ENCODE assay signal across 8 mouse cellular contexts in the genomic region with DNA sequence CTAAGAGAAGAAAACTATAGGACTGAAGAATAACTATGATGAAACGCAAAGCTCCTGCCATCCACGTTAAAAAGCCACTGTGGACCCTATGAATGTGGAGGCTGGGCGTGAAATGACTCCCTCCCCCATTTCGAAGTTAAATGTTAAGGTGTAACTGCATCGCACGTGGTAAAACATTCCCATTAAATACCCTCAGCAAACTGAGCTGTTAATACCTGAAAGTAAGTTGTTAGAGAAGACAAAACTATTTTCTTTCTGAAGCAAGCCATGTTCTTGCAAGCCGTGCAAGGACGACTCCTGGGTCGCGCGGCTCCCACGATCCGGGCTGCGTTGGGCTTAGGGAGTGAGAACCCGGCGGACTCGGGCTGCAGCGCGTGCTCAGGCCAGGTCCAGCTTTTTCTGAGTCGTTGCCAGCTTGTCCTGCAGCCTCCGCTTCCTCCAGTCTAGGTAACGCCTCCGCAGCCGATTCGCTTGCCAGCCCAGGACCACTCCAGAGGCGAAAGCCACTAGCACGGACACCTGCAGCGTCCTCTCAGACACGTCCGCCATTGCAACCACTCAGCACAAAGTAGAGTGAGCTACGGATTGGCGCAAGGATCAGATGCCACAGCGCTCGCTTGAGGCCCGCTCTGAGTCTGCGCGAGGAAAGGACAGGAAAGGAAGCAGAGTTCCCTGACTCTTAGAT. TPM values are rescaled to one million over a fixed set of nuclear protein-coding genes. Genes with fewer than 3 reads are reported as not detected.
DNase-seq lines count a peak whose midpoint lies in the region; ATAC-seq and TF ChIP-seq lines count a peak whose summit lies in the region.

A gene (minus strand): TSS at position 570 of the 685 bp plus-strand sequence.

- peak within 1 kb of the TSS; percentile 82 for H3K4me3 ChIP-seq in bone marrow, adult 2 months (replicated peaks; ENCODE audit: control insufficient read depth, low read depth, low read length)
- peak within 1 kb of the TSS; percentile 86 for H3K4me3 ChIP-seq in embryonic facial prominence, embryonic 15.5 days (replicated peaks)
- H3K4me3 ChIP-seq in limb, embryonic 14.5 days (replicated peaks; ENCODE audit: low read length): peak within 1 kb of the TSS; percentile 64
- peak within 1 kb of the TSS; percentile 75 for H3K4me3 ChIP-seq in midbrain, postnatal 0 days (ENCODE audit: low read depth, low read length)

- no peaks in the 10 kb centered on the region for H3K9me3 ChIP-seq in embryonic facial prominence, embryonic 15.5 days (replicated peaks)
- no peaks in the 10 kb centered on the region for H3K9me3 ChIP-seq in limb, embryonic 14.5 days (ENCODE audit: control insufficient read depth, low read length)
- no peaks in the 10 kb centered on the region for H3K9me3 ChIP-seq in midbrain, postnatal 0 days (ENCODE audit: low read length)

- H3K9ac ChIP-seq in embryonic facial prominence, embryonic 15.5 days: peak within 1 kb of the TSS; percentile 63
- H3K9ac ChIP-seq in limb, embryonic 14.5 days (ENCODE audit: low read depth, low read length, severe bottlenecking): peak within 1 kb of the TSS; percentile 76
- H3K9ac ChIP-seq in midbrain, postnatal 0 days (replicated peaks; ENCODE audit: low read length, poor library complexity, severe bottlenecking): peak within 1 kb of the TSS; percentile 74

- WGBS in bone marrow, adult 2 months: under 1% methylated on average over 37 of the region's 37 CpGs
- under 1% methylated on average over 37 of the region's 37 CpGs for WGBS in embryonic facial prominence, embryonic 15.5 days
- WGBS in limb, embryonic 14.5 days: 1% methylated on average over 37 of the region's 37 CpGs
- 1% methylated on average over 37 of the region's 37 CpGs for WGBS in midbrain, postnatal 0 days

- peak; percentile 93 for DNase-seq in 416B (ENCODE audit: low read depth)
- peak; percentile 92 for DNase-seq in heart, adult 8-10 months (ENCODE audit: low spot score)
- DNase-seq in kidney, adult 9 months: peak; percentile 94
- peak; percentile 91 for DNase-seq in limb, embryonic 14.5 days (ENCODE audit: low spot score)
- peak; percentile 96 for DNase-seq in midbrain, postnatal 0 days (ENCODE audit: low spot score)
- DNase-seq in spleen, postnatal 14 days (ENCODE audit: low spot score in 2 of 2): peak; percentile 59 to 67

- no peak within 1 kb of the TSS for H3K27ac ChIP-seq in bone marrow, adult 2 months (ENCODE audit: control insufficient read depth, insufficient read depth, low read depth, low read length, poor library complexity)
- H3K27ac ChIP-seq in embryonic facial prominence, embryonic 15.5 days (replicated peaks): peak within 1 kb of the TSS; percentile 89
- H3K27ac ChIP-seq in limb, embryonic 14.5 days (replicated peaks; ENCODE audit: low read depth, low read length): peak within 1 kb of the TSS; percentile 77
- peak within 1 kb of the TSS; percentile 84 for H3K27ac ChIP-seq in midbrain, postnatal 0 days (ENCODE audit: low read depth, low read length)

- TF ChIP-seq CTCF in bone marrow, adult 2 months (IDR thresholded peaks at IDR 0.05; ENCODE audit: control insufficient read depth, insufficient read depth, low read length): no peak
- no peak for TF ChIP-seq CTCF in midbrain, postnatal 0 days (IDR thresholded peaks at IDR 0.05)

- TF ChIP-seq POLR2A in bone marrow, adult 2 months (IDR thresholded peaks at IDR 0.05; ENCODE audit: borderline replicate concordance, control insufficient read depth, low read depth, low read length): peak; percentile 77
- TF ChIP-seq POLR2A in limb, embryonic 14.5 days (IDR thresholded peaks at IDR 0.05; ENCODE audit: borderline replicate concordance, extremely low read depth, insufficient read depth, insufficient read length): peak; percentile 85; the same call in 1 of the 2 replicates

- H3K4me2 ChIP-seq in embryonic facial prominence, embryonic 15.5 days (replicated peaks): peak within 1 kb of the TSS; percentile 67
- peak within 1 kb of the TSS; percentile 48 for H3K4me2 ChIP-seq in limb, embryonic 14.5 days (replicated peaks; ENCODE audit: low read depth, low read length, severe bottlenecking)
- peak within 1 kb of the TSS; percentile 53 for H3K4me2 ChIP-seq in midbrain, postnatal 0 days (ENCODE audit: low read depth, low read length, poor library complexity, severe bottlenecking)

- H3K27me3 ChIP-seq in embryonic facial prominence, embryonic 15.5 days: no peaks in the 10 kb centered on the region
- H3K27me3 ChIP-seq in limb, embryonic 14.5 days (ENCODE audit: control insufficient read depth, insufficient read depth, low read length): no peaks in the 10 kb centered on the region
- H3K27me3 ChIP-seq in midbrain, postnatal 0 days (ENCODE audit: insufficient read depth, low read length): no peaks in the 10 kb centered on the region

- H3K36me3 ChIP-seq in embryonic facial prominence, embryonic 15.5 days: no peaks in the 10 kb centered on the region
- no peaks in the 10 kb centered on the region for H3K36me3 ChIP-seq in limb, embryonic 14.5 days (ENCODE audit: control insufficient read depth, insufficient read depth, low read length)
- H3K36me3 ChIP-seq in midbrain, postnatal 0 days (ENCODE audit: insufficient read depth, low read length): no peaks in the 10 kb centered on the region

- H3K4me1 ChIP-seq in bone marrow, adult 2 months (ENCODE audit: control insufficient read depth, insufficient read depth, low read length): no peaks in the 10 kb centered on the region; the same call in 1 of the 2 replicates
- peaks cover 21% of the 10 kb centered on the region for H3K4me1 ChIP-seq in embryonic facial prominence, embryonic 15.5 days
- H3K4me1 ChIP-seq in limb, embryonic 14.5 days (ENCODE audit: control insufficient read depth, insufficient read depth, low read length): peaks cover 14% of the 10 kb centered on the region
- H3K4me1 ChIP-seq in midbrain, postnatal 0 days (ENCODE audit: insufficient read depth, low read length): peaks cover 7% of the 10 kb centered on the region; the same call in 1 of the 2 replicates

- ATAC-seq in embryonic facial prominence, embryonic 15.5 days (ENCODE audit: insufficient number of reproducible peaks, low FRiP score, low TSS enrichment, low read depth): peak; percentile 93
- ATAC-seq in limb, embryonic 14.5 days (ENCODE audit: low FRiP score, low read depth): peak; percentile 93
- ATAC-seq in midbrain, postnatal 0 days (ENCODE audit: low FRiP score): peak; percentile 96

RNA-seq across cellular contexts. Expression of the gene that starts here (rescaled TPM):
- 3.3 and 7.7 TPM in 2 replicates for polyA plus RNA-seq in bone marrow, adult 2 months (2011; ENCODE audit: insufficient read depth, insufficient read length, low replicate concordance, missing spikeins)
- 36.0 and 36.9 TPM in 2 replicates for polyA plus RNA-seq in embryonic facial prominence, embryonic 15.5 days (2015; fragmentation: Nextera tagmentation; extraction: Ambion mirVana)
- 10 to 100 TPM; 56.0 to 63.9 (median 62.7) TPM for total RNA-seq in heart, adult 8-10 months (2022)
- 43.1 and 57.9 TPM in 2 replicates for polyA plus RNA-seq in limb, embryonic 14.5 days (2012; rRNA removed)
- 38.3 and 44.8 TPM in 2 replicates for polyA plus RNA-seq in limb, embryonic 14.5 days (2014; fragmentation: Nextera tagmentation; extraction: Ambion mirVana)
- 10.9 and 24.4 TPM in 2 replicates for total RNA-seq in midbrain, postnatal 0 days (2014; rRNA removed)
- 56.6 and 63.0 TPM in 2 replicates for polyA plus RNA-seq in midbrain, postnatal 0 days (2015; fragmentation: Nextera tagmentation; extraction: Ambion mirVana)
